Mouse (Mus musculus): Measurements from ENCODE around the gene Adamts13. TPM values are rescaled to one million over a fixed set of nuclear protein-coding genes. Genes with fewer than 3 reads are reported as not detected.

The Adamts13 gene
- 0.20 and 0.22 TPM in 2 replicates for polyA plus RNA-seq (2015; fragmentation: Nextera tagmentation; extraction: Ambion mirVana)

- Histone ChIP-seq H3K36me3 (ENCODE audit: control insufficient read depth, insufficient read depth) (no peaks in the 10 kb centered on the region), H3K9ac (ENCODE audit: low read depth, low read length) (no peak within 1 kb of the TSS), H3K27me3 (replicated peaks; ENCODE audit: control insufficient read depth, insufficient read depth, low read length) (no peaks in the 10 kb centered on the region), H3K4me1 (replicated peaks; ENCODE audit: control insufficient read depth, insufficient read depth, low read length) (no peaks in the 10 kb centered on the region), H3K27ac (ENCODE audit: low read depth, low read length) (peak within 1 kb of the TSS; percentile 5; the same call in 1 of the 2 replicates), H3K4me2 (replicated peaks; ENCODE audit: low read depth) (no peak within 1 kb of the TSS), H3K9me3 (ENCODE audit: control insufficient read depth) (no peaks in the 10 kb centered on the region), H3K4me3 (ENCODE audit: low read depth, low read length) (no peak within 1 kb of the TSS)
- no peak for ATAC-seq
- 47% methylated on average over 3 of the region's 3 CpGs for WGBS
- TF ChIP-seq CTCF (IDR thresholded peaks at IDR 0.05; ENCODE audit: low read depth): no peak
Observed at GRCm38 (mm10) chr2:26973116-26973515, at the start of gene Adamts13. Gene Adamts13 (plus strand): TSS chr2:26973416.

GRCm38 (mm10) chr2:26927745-26928476 is 45.3 kb upstream of the Adamts13 start:
- H3K9me3 ChIP-seq (ENCODE audit: control insufficient read depth): no peaks in the 10 kb centered on the region
- H3K9ac ChIP-seq (ENCODE audit: low read depth, low read length): no peak overlapping the region
- H3K4me3 ChIP-seq (ENCODE audit: low read depth, low read length): no peak overlapping the region
- peak; percentile 75 for ATAC-seq
- H3K4me1 ChIP-seq (replicated peaks; ENCODE audit: control insufficient read depth, insufficient read depth, low read length): peaks cover 6% of the 10 kb centered on the region; the same call in 1 of the 2 replicates
- H3K36me3 ChIP-seq (ENCODE audit: control insufficient read depth, insufficient read depth): peaks cover 58% of the 10 kb centered on the region
- H3K27ac ChIP-seq (ENCODE audit: low read depth, low read length): peak overlapping the region; percentile 80
- 63% methylated on average over 6 of the region's 6 CpGs for WGBS
- TF ChIP-seq CTCF (IDR thresholded peaks at IDR 0.05; ENCODE audit: low read depth): no peak
- H3K27me3 ChIP-seq (replicated peaks; ENCODE audit: control insufficient read depth, insufficient read depth, low read length): no peaks in the 10 kb centered on the region
- no peak overlapping the region for H3K4me2 ChIP-seq (replicated peaks; ENCODE audit: low read depth)

- TF ChIP-seq CTCF (IDR thresholded peaks at IDR 0.05; ENCODE audit: low read depth): peak; percentile 84
- Histone ChIP-seq H3K4me3 (ENCODE audit: low read depth, low read length) (no peak overlapping the region), H3K9ac (ENCODE audit: low read depth, low read length) (0 out of 2 replicates have a peak overlapping the region, but pooled peaks have one; percentile 27), H3K4me1 (replicated peaks; ENCODE audit: control insufficient read depth, insufficient read depth, low read length) (peaks cover 6% of the 10 kb centered on the region; the same call in 1 of the 2 replicates), H3K9me3 (ENCODE audit: control insufficient read depth) (no peaks in the 10 kb centered on the region), H3K27ac (ENCODE audit: low read depth, low read length) (peak overlapping the region; percentile 23; the same call in 1 of the 2 replicates), H3K4me2 (replicated peaks; ENCODE audit: low read depth) (peak overlapping the region; percentile 82), H3K27me3 (replicated peaks; ENCODE audit: control insufficient read depth, insufficient read depth, low read length) (no peaks in the 10 kb centered on the region), H3K36me3 (ENCODE audit: control insufficient read depth, insufficient read depth) (peaks cover 34% of the 10 kb centered on the region)
- no peak for ATAC-seq
- WGBS: 38% methylated on average over 1 of the region's 1 CpGs
Observed at GRCm38 (mm10) chr2:26930390-26930789, 42.8 kb upstream of the Adamts13 start.

- H3K4me1 ChIP-seq (replicated peaks; ENCODE audit: control insufficient read depth, insufficient read depth, low read length): peaks cover 6% of the 10 kb centered on the region; the same call in 1 of the 2 replicates
- no peaks in the 10 kb centered on the region for H3K9me3 ChIP-seq (ENCODE audit: control insufficient read depth)
- H3K27me3 ChIP-seq (replicated peaks; ENCODE audit: control insufficient read depth, insufficient read depth, low read length): no peaks in the 10 kb centered on the region
- 1% methylated on average over 48 of the region's 49 CpGs for WGBS
- peak; percentile 14 for ATAC-seq
- peak overlapping the region; percentile 100 for H3K27ac ChIP-seq (ENCODE audit: low read depth, low read length)
- H3K4me2 ChIP-seq (replicated peaks; ENCODE audit: low read depth): peak overlapping the region; percentile 82
- peaks cover 13% of the 10 kb centered on the region; the same call in 1 of the 2 replicates for H3K36me3 ChIP-seq (ENCODE audit: control insufficient read depth, insufficient read depth)
- no peak for TF ChIP-seq CTCF (IDR thresholded peaks at IDR 0.05; ENCODE audit: low read depth)
- peak overlapping the region; percentile 100 for H3K9ac ChIP-seq (ENCODE audit: low read depth, low read length)
- H3K4me3 ChIP-seq (ENCODE audit: low read depth, low read length): peak overlapping the region; percentile 94
Observed at GRCm38 (mm10) chr2:26932473-26933303, 40.5 kb upstream of the Adamts13 start.

GRCm38 (mm10) chr2:26933304-26934055 is 39.7 kb upstream of the Adamts13 start, which contains the start of the genes Surf4 and Stkld1:
Gene Surf4 (minus strand): TSS chr2:26933928.
Gene Stkld1 (plus strand): TSS chr2:26934047.
- H3K4me3 ChIP-seq (ENCODE audit: low read depth, low read length): peak within 1 kb of the TSS; percentile 94
- 0 out of 2 replicates have a peak, but pooled peaks have one; percentile 7 for TF ChIP-seq CTCF (IDR thresholded peaks at IDR 0.05; ENCODE audit: low read depth)
- H3K9me3 ChIP-seq (ENCODE audit: control insufficient read depth): no peaks in the 10 kb centered on the region
- H3K27me3 ChIP-seq (replicated peaks; ENCODE audit: control insufficient read depth, insufficient read depth, low read length): no peaks in the 10 kb centered on the region
- peak within 1 kb of the TSS; percentile 100 for H3K9ac ChIP-seq (ENCODE audit: low read depth, low read length)
- peak; percentile 95 for ATAC-seq
- H3K27ac ChIP-seq (ENCODE audit: low read depth, low read length): peak within 1 kb of the TSS; percentile 100
- H3K4me2 ChIP-seq (replicated peaks; ENCODE audit: low read depth): peak within 1 kb of the TSS; percentile 82
- peaks cover 6% of the 10 kb centered on the region; the same call in 1 of the 2 replicates for H3K4me1 ChIP-seq (replicated peaks; ENCODE audit: control insufficient read depth, insufficient read depth, low read length)
- peaks cover 8% of the 10 kb centered on the region; the same call in 1 of the 2 replicates for H3K36me3 ChIP-seq (ENCODE audit: control insufficient read depth, insufficient read depth)
- WGBS: 0% methylated on average over 54 of the region's 70 CpGs

Measured in intestine, postnatal 0 days (tissue).